Mouse (Mus musculus) bone marrow macrophage, adult 2 months (primary cell): ENCODE results near the gene Sfxn4.

ENCODE experiments used
- CTCF ChIP-seq: IDR thresholded peaks from 2 replicates; pipeline ENCODE4 v1.5.1; 2012; ENCODE audit warnings: low read depth, mild to moderate bottlenecking, low read length, moderate library complexity
- POLR2A ChIP-seq: IDR thresholded peaks from 2 replicates; pipeline ENCODE4 v1.6.1; 2012; ENCODE audit warnings: mild to moderate bottlenecking, low read depth, low read length, borderline replicate concordance

GRCm38 (mm10) chr19:60843324-60843723 lies 18.0 kb downstream of the Sfxn4 start:
- TF ChIP-seq POLR2A = no peak
- no peak for TF ChIP-seq CTCF
